Mouse (Mus musculus): ENCODE results near the gene Ebf3. TPM values are rescaled to one million over a fixed set of nuclear protein-coding genes. Genes with fewer than 3 reads are reported as not detected.

Gene Ebf3
- polyA plus RNA-seq, 2 experiments = 0.07 TPM; not detected in 1

GRCm38 (mm10) chr7:137192776-137193278 is 121.4 kb downstream of the Ebf3 start:
- H3K4me3 ChIP-seq (ENCODE audit: insufficient read depth in 1 of 2, low read depth in 2 of 2, low read length in 2 of 2) = no peak overlapping the region
- ATAC-seq (ENCODE audit: insufficient read depth) (no peak), DNase-seq (ENCODE audit: low read depth in 3 of 3, low spot score in 3 of 3) (no peak)
- no peak overlapping the region for H3K27ac ChIP-seq
- WGBS (ENCODE audit: insufficient replicate concordance) = 71% methylated on average over 7 of the region's 7 CpGs
- H3K36me3 ChIP-seq (replicated peaks; ENCODE audit: control insufficient read depth, insufficient read depth, low read depth) = no peaks in the 10 kb centered on the region
- no peaks in the 10 kb centered on the region for H3K4me1 ChIP-seq (replicated peaks; ENCODE audit: control insufficient read depth in 2 of 2, insufficient read depth in 2 of 2, low read length in 1 of 2)
- H3K27me3 ChIP-seq (ENCODE audit: control insufficient read depth, insufficient read depth, low read length) = no peaks in the 10 kb centered on the region
- no peak overlapping the region for H3K9ac ChIP-seq (replicated peaks)
- no peak for TF ChIP-seq EP300 (IDR thresholded peaks at IDR 0.05; ENCODE audit: low read depth)
- TF ChIP-seq CTCF (IDR thresholded peaks at IDR 0.05; ENCODE audit: low read depth) = no peak
- no peaks in the 10 kb centered on the region for H3K9me3 ChIP-seq (ENCODE audit: control insufficient read depth, low read length)
- H3K4me2 ChIP-seq (ENCODE audit: low read depth) = no peak overlapping the region

GRCm38 (mm10) chr7:137191889-137192288 is 122.4 kb downstream of the Ebf3 start:
- TF ChIP-seq CTCF (IDR thresholded peaks at IDR 0.05; ENCODE audit: low read depth) = no peak
- no peak for TF ChIP-seq EP300 (IDR thresholded peaks at IDR 0.05; ENCODE audit: low read depth)
- Histone ChIP-seq H3K4me3 (ENCODE audit: insufficient read depth in 1 of 2, low read depth in 2 of 2, low read length in 2 of 2) (no peak overlapping the region), H3K36me3 (replicated peaks; ENCODE audit: control insufficient read depth, insufficient read depth, low read depth) (no peaks in the 10 kb centered on the region), H3K9ac (replicated peaks) (no peak overlapping the region), H3K4me2 (ENCODE audit: low read depth) (no peak overlapping the region), H3K9me3 (ENCODE audit: control insufficient read depth, low read length) (no peaks in the 10 kb centered on the region), H3K4me1 (replicated peaks; ENCODE audit: control insufficient read depth in 2 of 2, insufficient read depth in 2 of 2, low read length in 1 of 2) (no peaks in the 10 kb centered on the region), H3K27me3 (ENCODE audit: control insufficient read depth, insufficient read depth, low read length) (no peaks in the 10 kb centered on the region), H3K27ac (no peak overlapping the region)
- no peak for ATAC-seq (ENCODE audit: insufficient read depth)
- 47% methylated on average over 12 of the region's 12 CpGs for WGBS (ENCODE audit: insufficient replicate concordance)
- DNase-seq (ENCODE audit: low read depth in 3 of 3, low spot score in 3 of 3) = no peak

- no peaks in the 10 kb centered on the region for H3K27me3 ChIP-seq (ENCODE audit: control insufficient read depth, insufficient read depth, low read length)
- no peak overlapping the region for H3K4me3 ChIP-seq (ENCODE audit: insufficient read depth in 1 of 2, low read depth in 2 of 2, low read length in 2 of 2)
- no peak for TF ChIP-seq EP300 (IDR thresholded peaks at IDR 0.05; ENCODE audit: low read depth)
- TF ChIP-seq CTCF (IDR thresholded peaks at IDR 0.05; ENCODE audit: low read depth) = no peak
- no peak for ATAC-seq (ENCODE audit: insufficient read depth)
- H3K4me1 ChIP-seq (replicated peaks; ENCODE audit: control insufficient read depth in 2 of 2, insufficient read depth in 2 of 2, low read length in 1 of 2) = no peaks in the 10 kb centered on the region
- H3K27ac ChIP-seq = no peak overlapping the region
- 52% methylated on average over 9 of the region's 9 CpGs for WGBS (ENCODE audit: insufficient replicate concordance)
- DNase-seq (ENCODE audit: low read depth in 3 of 3, low spot score in 3 of 3) = no peak
- no peak overlapping the region for H3K9ac ChIP-seq (replicated peaks)
- H3K9me3 ChIP-seq (ENCODE audit: control insufficient read depth, low read length) = no peaks in the 10 kb centered on the region
- no peak overlapping the region for H3K4me2 ChIP-seq (ENCODE audit: low read depth)
- no peaks in the 10 kb centered on the region for H3K36me3 ChIP-seq (replicated peaks; ENCODE audit: control insufficient read depth, insufficient read depth, low read depth)
Observed at GRCm38 (mm10) chr7:137172278-137172677, 142.0 kb downstream of the Ebf3 start.

GRCm38 (mm10) chr7:137159086-137159485 is 155.2 kb downstream of the Ebf3 start:
- Histone ChIP-seq H3K4me2 (ENCODE audit: low read depth) (no peak overlapping the region), H3K27me3 (ENCODE audit: control insufficient read depth, insufficient read depth, low read length) (no peaks in the 10 kb centered on the region), H3K9ac (replicated peaks) (no peak overlapping the region), H3K9me3 (ENCODE audit: control insufficient read depth, low read length) (no peaks in the 10 kb centered on the region), H3K4me3 (ENCODE audit: insufficient read depth in 1 of 2, low read depth in 2 of 2, low read length in 2 of 2) (no peak overlapping the region), H3K4me1 (replicated peaks; ENCODE audit: control insufficient read depth in 2 of 2, insufficient read depth in 2 of 2, low read length in 1 of 2) (no peaks in the 10 kb centered on the region), H3K27ac (no peak overlapping the region), H3K36me3 (replicated peaks; ENCODE audit: control insufficient read depth, insufficient read depth, low read depth) (no peaks in the 10 kb centered on the region)
- ATAC-seq (ENCODE audit: insufficient read depth) (no peak), DNase-seq (ENCODE audit: low read depth in 3 of 3, low spot score in 3 of 3) (no peak)
- no peak for TF ChIP-seq EP300 (IDR thresholded peaks at IDR 0.05; ENCODE audit: low read depth)

GRCm38 (mm10) chr7:137154623-137155022 is 159.6 kb downstream of the Ebf3 start:
- Histone ChIP-seq H3K9ac (replicated peaks) (no peak overlapping the region), H3K27me3 (ENCODE audit: control insufficient read depth, insufficient read depth, low read length) (no peaks in the 10 kb centered on the region), H3K4me1 (replicated peaks; ENCODE audit: control insufficient read depth in 2 of 2, insufficient read depth in 2 of 2, low read length in 1 of 2) (no peaks in the 10 kb centered on the region), H3K4me2 (ENCODE audit: low read depth) (no peak overlapping the region), H3K27ac (no peak overlapping the region), H3K4me3 (ENCODE audit: insufficient read depth in 1 of 2, low read depth in 2 of 2, low read length in 2 of 2) (no peak overlapping the region), H3K36me3 (replicated peaks; ENCODE audit: control insufficient read depth, insufficient read depth, low read depth) (no peaks in the 10 kb centered on the region), H3K9me3 (ENCODE audit: control insufficient read depth, low read length) (no peaks in the 10 kb centered on the region)
- ATAC-seq (ENCODE audit: insufficient read depth) = no peak
- DNase-seq (ENCODE audit: low read depth in 3 of 3, low spot score in 3 of 3) = no peak
- WGBS (ENCODE audit: insufficient replicate concordance) = 54% methylated on average over 2 of the region's 2 CpGs
- TF ChIP-seq CTCF (IDR thresholded peaks at IDR 0.05; ENCODE audit: low read depth) (no peak), EP300 (IDR thresholded peaks at IDR 0.05; ENCODE audit: low read depth) (no peak)
